Mouse (Mus musculus) hindbrain, embryonic 15.5 days (tissue): ENCODE measurements around the gene Gna13. TPM values are rescaled to one million over a fixed set of nuclear protein-coding genes. Genes with fewer than 3 reads are reported as not detected.

Experiments used
- ATAC-seq: fragments of 200-750 bp; cut with Nextera tagmentation; 2 replicates; pipeline ENCODE4 v1.8.0; 2017; ENCODE audit warnings: low read depth, moderate number of reproducible peaks, moderate TSS enrichment; ENCODE audit not compliant: low FRiP score
- H3K27ac ChIP-seq: fragments of 300-500 bp; sonication (generic); replicated peaks from 2 replicates; pipeline ENCODE4 v1.5.1; 2015; ENCODE audit warnings: mild to moderate bottlenecking, inconsistent platforms
- H3K27me3 ChIP-seq: fragments of 300-500 bp; sonication (generic); 2 replicates; pipeline ENCODE4 v1.6.1; 2015; ENCODE audit warnings: control low read depth, inconsistent platforms
- H3K36me3 ChIP-seq: fragments of 300-500 bp; sonication (generic); 2 replicates; pipeline ENCODE4 v1.6.1; 2015; ENCODE audit warnings: control low read depth, inconsistent platforms
- H3K4me1 ChIP-seq: fragments of 300-500 bp; sonication (generic); replicated peaks from 2 replicates; pipeline ENCODE4 v1.6.1; 2015; ENCODE audit warnings: control low read depth, inconsistent platforms
- H3K4me2 ChIP-seq: fragments of 300-500 bp; sonication (generic); 2 replicates; pipeline ENCODE4 v1.6.1; 2015; ENCODE audit warnings: moderate library complexity, mild to moderate bottlenecking, inconsistent platforms
- H3K4me3 ChIP-seq: fragments of 300-500 bp; sonication (generic); 2 replicates; pipeline ENCODE4 v1.5.1; 2015; ENCODE audit warnings: mild to moderate bottlenecking, inconsistent platforms
- H3K9ac ChIP-seq: fragments of 300-500 bp; sonication (generic); 2 replicates; pipeline ENCODE4 v1.6.1; 2015; ENCODE audit warnings: inconsistent platforms
- H3K9me3 ChIP-seq: fragments of 300-500 bp; sonication (generic); 2 replicates; pipeline ENCODE4 v1.6.1; 2016; ENCODE audit warnings: control low read depth, inconsistent platforms
- WGBS: fragments of 180-500 bp; shearing (Covaris S2); methylation state at CpG from one replicate; pipeline ENCODE4 v1.1.7; 2015; 5-methylcytosine and 5-hydroxymethylcytosine counted together
- polyA plus RNA-seq: library from polyadenylated mRNA; unstranded; fragments of >200 nt; fragmentation: Nextera tagmentation; extraction: Ambion mirVana; gene quantifications from 2 replicates; pipeline ENCODE4 v1.2.1, GENCODE M21; 2015

The Gna13 gene
- polyA plus RNA-seq, 1 experiment from 2014 or later = 19.4 TPM

DNA sequence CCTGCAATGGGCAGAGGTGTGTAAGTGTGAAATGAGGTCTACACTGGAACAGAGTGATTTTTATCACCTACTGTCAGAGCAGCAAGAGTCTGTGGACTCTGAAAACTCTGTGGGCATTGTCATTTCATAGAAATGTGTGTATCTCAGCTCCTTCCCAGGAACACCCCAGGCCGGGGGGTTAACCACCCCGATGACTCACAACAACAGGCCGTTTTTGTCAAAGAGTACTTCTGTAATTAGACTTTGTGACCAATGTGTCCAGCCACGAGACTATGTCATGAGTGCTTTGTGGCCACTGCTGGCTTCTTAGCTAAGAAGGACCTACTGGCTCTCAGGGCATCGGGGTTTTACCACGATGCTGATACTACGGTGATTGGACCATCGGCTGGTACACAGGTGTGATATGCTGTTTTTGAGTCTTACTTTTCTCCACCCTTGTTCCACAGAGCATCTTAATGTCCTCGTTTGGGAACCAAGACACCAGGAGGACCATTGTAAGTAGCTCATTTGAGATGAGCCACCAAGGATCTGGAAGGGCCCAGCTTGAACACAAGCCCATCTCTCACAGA is 54.9 kb downstream of the Gna13 start:
- H3K27me3 ChIP-seq = no peaks in the 10 kb centered on the region
- WGBS = 91% methylated on average over 9 of the region's 9 CpGs
- no peak overlapping the region for H3K9ac ChIP-seq
- no peak overlapping the region for H3K27ac ChIP-seq
- H3K4me2 ChIP-seq = no peak overlapping the region
- H3K4me1 ChIP-seq = no peaks in the 10 kb centered on the region
- H3K9me3 ChIP-seq = no peaks in the 10 kb centered on the region
- H3K36me3 ChIP-seq = no peaks in the 10 kb centered on the region
- ATAC-seq = no peak
- H3K4me3 ChIP-seq = no peak overlapping the region

DNA sequence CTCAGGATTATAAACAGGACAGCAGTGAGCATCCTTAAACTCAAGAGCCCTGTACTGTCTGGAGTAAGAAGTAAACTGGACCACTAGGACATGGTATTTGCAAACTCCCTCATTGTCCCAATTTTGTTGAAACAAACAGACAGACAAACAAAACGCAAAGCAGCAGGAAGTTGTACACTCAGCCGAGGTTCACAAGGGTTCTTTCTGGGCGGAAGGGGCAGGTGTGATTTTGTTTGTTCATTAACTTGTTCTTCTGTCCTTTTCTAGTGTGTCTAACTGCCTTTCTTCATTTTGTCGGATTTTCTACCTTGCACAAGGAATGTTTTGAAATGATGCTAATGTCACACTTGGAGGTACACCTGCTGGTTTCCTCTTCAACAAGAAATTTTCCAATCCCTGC is 56.8 kb downstream of the Gna13 start:
- H3K4me2 ChIP-seq = no peak overlapping the region
- H3K36me3 ChIP-seq = no peaks in the 10 kb centered on the region
- no peak for ATAC-seq
- 59% methylated on average over 4 of the region's 4 CpGs for WGBS
- H3K4me1 ChIP-seq = no peaks in the 10 kb centered on the region
- H3K4me3 ChIP-seq = no peak overlapping the region
- no peak overlapping the region for H3K27ac ChIP-seq
- H3K27me3 ChIP-seq = no peaks in the 10 kb centered on the region
- H3K9me3 ChIP-seq = no peaks in the 10 kb centered on the region
- no peak overlapping the region for H3K9ac ChIP-seq

DNA sequence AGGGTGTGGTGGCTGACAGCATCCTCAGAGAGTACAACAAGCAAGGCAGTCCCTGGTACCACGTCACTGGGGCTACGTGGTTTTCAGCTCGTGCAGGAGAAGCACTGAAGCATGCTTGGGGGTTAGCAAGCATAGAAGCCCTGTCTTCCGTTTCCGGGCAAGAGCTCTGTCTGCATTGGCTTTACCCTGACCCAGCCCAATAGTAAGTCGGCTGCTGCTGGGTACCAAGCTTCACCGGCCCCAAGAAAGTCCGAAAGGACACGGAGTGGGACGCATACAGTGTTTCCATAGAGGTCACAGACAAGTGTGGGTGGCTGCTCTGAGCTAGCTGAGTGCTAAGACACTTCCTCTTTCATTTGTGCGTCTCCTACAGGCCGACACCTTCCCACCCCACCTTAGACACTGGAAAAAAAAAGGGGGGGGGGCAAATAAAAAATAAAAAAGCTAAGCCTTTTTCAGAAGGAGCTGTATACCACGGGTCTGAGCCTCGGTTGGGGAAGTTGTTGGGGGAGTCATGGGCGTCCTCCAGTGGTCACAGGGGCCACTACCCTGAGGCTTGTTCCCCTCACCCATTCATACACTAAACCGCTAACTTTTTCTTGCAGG is 57.4 kb downstream of the Gna13 start:
- WGBS = 54% methylated on average over 16 of the region's 16 CpGs
- 0 out of 2 replicates have a peak, but pooled peaks cover under 1% of the 10 kb centered on the region for H3K4me1 ChIP-seq
- no peak overlapping the region for H3K27ac ChIP-seq
- H3K4me3 ChIP-seq = no peak overlapping the region
- no peaks in the 10 kb centered on the region for H3K36me3 ChIP-seq
- H3K27me3 ChIP-seq = no peaks in the 10 kb centered on the region
- ATAC-seq = no peak
- H3K9me3 ChIP-seq = no peaks in the 10 kb centered on the region
- H3K9ac ChIP-seq = no peak overlapping the region
- H3K4me2 ChIP-seq = no peak overlapping the region

DNA sequence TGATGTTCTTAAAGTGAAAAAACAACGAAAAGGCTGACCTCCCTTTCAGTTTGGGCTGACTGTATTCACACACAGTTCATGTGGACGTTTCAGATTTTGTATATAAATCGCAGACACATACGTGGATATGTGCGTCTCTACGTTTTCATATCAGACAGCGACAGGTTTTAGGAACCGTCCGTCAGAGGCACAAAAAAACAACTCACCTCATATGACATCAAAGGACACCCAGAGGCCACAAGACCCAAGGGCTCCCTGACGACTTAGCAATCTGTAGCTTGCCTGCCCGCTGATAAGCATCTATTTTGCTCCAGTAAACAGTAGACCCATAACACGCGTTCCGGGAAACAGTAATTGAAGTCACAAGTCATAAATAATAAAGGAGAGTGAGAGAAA is 57.9 kb downstream of the Gna13 start:
- no peak overlapping the region for H3K4me2 ChIP-seq
- no peaks in the 10 kb centered on the region for H3K9me3 ChIP-seq
- H3K27ac ChIP-seq = no peak overlapping the region
- no peaks in the 10 kb centered on the region for H3K36me3 ChIP-seq
- H3K4me1 ChIP-seq = 0 out of 2 replicates have a peak, but pooled peaks cover 4% of the 10 kb centered on the region
- no peak overlapping the region for H3K4me3 ChIP-seq
- WGBS = 85% methylated on average over 14 of the region's 14 CpGs
- H3K27me3 ChIP-seq = no peaks in the 10 kb centered on the region
- ATAC-seq = no peak
- H3K9ac ChIP-seq = no peak overlapping the region

DNA sequence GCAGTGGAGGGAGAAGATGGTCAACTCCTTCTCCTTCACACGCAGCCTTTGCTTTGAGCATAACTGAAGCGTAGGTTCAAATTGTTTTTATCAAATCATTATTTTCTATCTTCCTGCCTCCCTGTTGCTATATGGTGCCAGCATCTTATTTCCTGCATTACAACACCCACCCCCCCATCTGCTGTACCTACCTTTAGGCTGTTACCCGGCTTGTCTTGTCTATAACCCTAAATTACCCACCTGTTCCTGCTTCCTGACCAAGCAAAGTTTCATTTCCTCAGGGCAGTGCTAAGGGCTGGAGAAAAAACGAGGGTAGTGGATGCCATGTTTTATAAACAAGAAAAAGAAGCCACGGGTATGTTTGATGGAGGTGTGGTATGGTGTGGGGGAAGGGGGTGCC is 58.6 kb downstream of the Gna13 start:
- no peak overlapping the region for H3K9ac ChIP-seq
- H3K27ac ChIP-seq = no peak overlapping the region
- no peaks in the 10 kb centered on the region for H3K9me3 ChIP-seq
- no peak for ATAC-seq
- no peaks in the 10 kb centered on the region for H3K36me3 ChIP-seq
- 77% methylated on average over 5 of the region's 5 CpGs for WGBS
- H3K4me1 ChIP-seq = 0 out of 2 replicates have a peak, but pooled peaks cover 4% of the 10 kb centered on the region
- H3K4me2 ChIP-seq = no peak overlapping the region
- no peak overlapping the region for H3K4me3 ChIP-seq
- H3K27me3 ChIP-seq = no peaks in the 10 kb centered on the region

DNA sequence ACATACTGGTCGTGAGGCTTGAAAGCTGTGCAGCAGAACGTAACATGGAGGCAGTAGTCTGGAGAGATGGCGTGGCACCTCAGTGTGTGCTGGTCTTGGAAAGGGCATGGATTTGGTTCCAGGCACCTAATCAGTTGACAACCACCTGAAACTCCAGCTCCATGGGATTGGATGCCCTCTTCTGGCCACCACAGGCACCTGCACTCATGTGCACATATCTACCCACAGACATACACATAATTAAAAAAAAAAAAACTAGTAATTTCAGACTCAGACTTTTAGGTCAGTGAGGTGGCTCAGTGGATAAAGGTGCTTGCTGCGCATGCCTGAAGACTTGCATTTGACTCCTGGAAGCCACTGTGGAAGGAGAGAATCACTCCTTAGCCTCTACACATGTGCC is 59.6 kb downstream of the Gna13 start:
- no peaks in the 10 kb centered on the region for H3K9me3 ChIP-seq
- H3K4me1 ChIP-seq = peaks cover 11% of the 10 kb centered on the region
- H3K9ac ChIP-seq = no peak overlapping the region
- no peak overlapping the region for H3K27ac ChIP-seq
- H3K4me3 ChIP-seq = no peak overlapping the region
- H3K4me2 ChIP-seq = no peak overlapping the region
- H3K27me3 ChIP-seq = no peaks in the 10 kb centered on the region
- 98% methylated on average over 4 of the region's 4 CpGs for WGBS
- ATAC-seq = no peak
- H3K36me3 ChIP-seq = no peaks in the 10 kb centered on the region

DNA sequence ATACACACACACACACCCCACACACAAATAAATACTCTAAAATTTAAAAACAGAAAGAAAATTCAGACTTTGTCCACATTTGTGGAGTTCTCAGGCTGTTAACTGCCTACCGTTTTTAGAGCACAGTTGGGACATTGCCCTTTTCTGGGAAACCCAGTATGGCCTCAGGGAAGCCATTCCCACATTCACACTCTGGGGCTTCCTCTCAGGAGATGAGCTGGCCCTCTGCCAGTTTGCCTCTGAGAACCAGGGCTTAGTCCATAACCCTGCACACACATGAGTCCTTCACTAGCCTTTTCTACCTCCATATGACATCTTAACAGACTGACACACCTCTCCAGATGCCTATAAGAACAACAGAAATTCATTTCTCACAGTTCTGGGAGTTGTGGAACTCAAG is 60.7 kb downstream of the Gna13 start:
- Histone ChIP-seq H3K9ac (no peak overlapping the region), H3K4me3 (no peak overlapping the region), H3K27ac (no peak overlapping the region), H3K4me2 (no peak overlapping the region), H3K9me3 (no peaks in the 10 kb centered on the region), H3K27me3 (no peaks in the 10 kb centered on the region), H3K4me1 (peaks cover 13% of the 10 kb centered on the region), H3K36me3 (no peaks in the 10 kb centered on the region)
- WGBS = 72% methylated on average over 1 of the region's 1 CpGs
- ATAC-seq = no peak

DNA sequence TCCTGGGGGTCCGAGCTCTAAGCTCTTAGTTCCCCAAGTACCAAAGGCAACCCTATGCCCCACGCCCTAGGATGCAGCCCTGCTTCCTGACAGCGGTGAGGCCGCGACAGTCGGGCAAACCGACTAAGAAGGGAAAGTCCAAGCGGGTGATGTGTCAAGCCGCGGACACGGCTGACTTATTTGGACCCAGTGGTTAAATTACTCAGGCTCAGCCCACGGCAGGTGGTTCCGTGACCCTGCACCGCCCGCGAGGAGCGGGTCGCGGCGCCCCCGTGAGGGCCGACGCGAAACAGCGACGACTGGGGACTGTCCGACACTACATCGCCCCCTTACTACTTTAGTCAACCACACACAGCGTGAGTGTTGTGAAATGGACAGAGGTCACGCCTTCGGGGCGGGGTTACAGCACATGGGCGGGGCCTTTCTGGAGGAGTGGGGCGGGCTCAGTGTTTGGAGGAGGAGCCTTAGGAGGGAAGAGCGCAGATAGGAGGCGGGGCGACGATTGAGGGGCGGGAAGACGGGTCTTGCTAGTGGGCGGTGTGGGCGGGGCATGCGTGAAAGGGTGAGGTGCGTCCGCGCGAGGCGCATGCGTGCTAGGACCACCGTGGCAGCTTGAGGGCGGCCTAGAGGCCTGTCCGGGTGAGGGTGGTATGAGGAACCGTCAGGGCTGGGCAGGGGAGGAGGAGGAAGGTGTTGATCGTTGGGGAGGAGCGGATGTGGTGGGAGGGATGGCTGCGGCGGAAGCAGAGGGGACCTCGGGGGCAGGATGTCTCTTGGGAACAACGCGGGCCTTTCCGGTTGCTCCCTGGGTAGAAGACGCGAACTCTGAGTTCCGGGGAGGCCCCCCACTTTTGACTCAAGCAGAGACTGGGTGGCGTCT is 63.0 kb downstream of the Gna13 start, which contains the start of gene Amz2:
Gene Amz2, plus strand, starts transcription at position 555 of the 880 bp plus-strand sequence.
- Histone ChIP-seq H3K27me3 (no peaks in the 10 kb centered on the region), H3K9ac (peak within 1 kb of the TSS; percentile 83), H3K4me2 (peak within 1 kb of the TSS; percentile 66), H3K27ac (peak within 1 kb of the TSS; percentile 85), H3K4me1 (peaks cover 13% of the 10 kb centered on the region), H3K9me3 (no peaks in the 10 kb centered on the region), H3K4me3 (peak within 1 kb of the TSS; percentile 76), H3K36me3 (peaks cover 22% of the 10 kb centered on the region)
- ATAC-seq = peak; percentile 96
- WGBS = under 1% methylated on average over 65 of the region's 65 CpGs

DNA sequence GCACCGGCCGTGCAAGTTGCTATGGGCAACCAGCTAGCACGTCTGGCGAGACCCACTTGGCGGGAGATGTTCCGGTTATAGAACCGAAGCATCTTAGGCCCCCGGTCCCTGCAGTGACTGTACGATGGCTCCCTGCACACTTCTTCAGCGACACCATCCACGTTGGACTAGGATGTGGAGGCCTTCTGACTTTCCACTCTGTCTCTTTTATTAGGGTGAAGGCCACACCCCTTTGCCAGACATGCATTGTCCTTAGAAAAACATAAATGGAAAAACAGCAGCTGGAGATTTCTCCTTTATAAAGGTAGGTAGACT is 63.6 kb downstream of the Gna13 start:
- H3K36me3 ChIP-seq = peaks cover 22% of the 10 kb centered on the region
- peaks cover 13% of the 10 kb centered on the region for H3K4me1 ChIP-seq
- no peak; the same call in 1 of the 2 replicates for ATAC-seq
- H3K27ac ChIP-seq = peak overlapping the region; percentile 85
- peak overlapping the region; percentile 66 for H3K4me2 ChIP-seq
- peak overlapping the region; percentile 83 for H3K9ac ChIP-seq
- H3K4me3 ChIP-seq = peak overlapping the region; percentile 76
- H3K27me3 ChIP-seq = no peaks in the 10 kb centered on the region
- H3K9me3 ChIP-seq = no peaks in the 10 kb centered on the region
- 0% methylated on average over 11 of the region's 11 CpGs for WGBS

DNA sequence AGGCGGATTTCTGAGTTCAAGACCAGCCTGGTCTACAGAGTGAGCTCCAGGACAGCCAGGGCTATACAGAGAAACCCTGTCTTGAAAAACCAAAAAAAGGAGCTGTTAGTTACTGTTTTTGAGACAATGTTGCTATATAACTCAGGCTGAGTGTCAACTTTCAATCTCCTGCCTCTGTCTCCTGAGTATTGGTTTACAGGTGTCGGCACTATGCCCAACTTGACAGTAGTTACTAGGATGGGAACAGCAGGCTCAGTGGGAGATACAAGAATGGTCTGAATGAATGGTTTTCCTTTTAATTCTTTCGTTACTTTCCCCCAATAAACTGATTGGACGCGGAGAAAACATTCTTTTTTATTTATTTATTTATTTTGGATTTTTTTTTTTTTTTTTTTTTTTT is 64.7 kb downstream of the Gna13 start:
- no peak for ATAC-seq
- 92% methylated on average over 5 of the region's 5 CpGs for WGBS
- H3K9ac ChIP-seq = no peak overlapping the region
- peaks cover 22% of the 10 kb centered on the region for H3K36me3 ChIP-seq
- H3K4me2 ChIP-seq = peak overlapping the region; percentile 66
- peaks cover 17% of the 10 kb centered on the region for H3K4me1 ChIP-seq
- H3K9me3 ChIP-seq = no peaks in the 10 kb centered on the region
- peak overlapping the region; percentile 76; the same call in 1 of the 2 replicates for H3K4me3 ChIP-seq
- H3K27ac ChIP-seq = no peak overlapping the region
- H3K27me3 ChIP-seq = no peaks in the 10 kb centered on the region

DNA sequence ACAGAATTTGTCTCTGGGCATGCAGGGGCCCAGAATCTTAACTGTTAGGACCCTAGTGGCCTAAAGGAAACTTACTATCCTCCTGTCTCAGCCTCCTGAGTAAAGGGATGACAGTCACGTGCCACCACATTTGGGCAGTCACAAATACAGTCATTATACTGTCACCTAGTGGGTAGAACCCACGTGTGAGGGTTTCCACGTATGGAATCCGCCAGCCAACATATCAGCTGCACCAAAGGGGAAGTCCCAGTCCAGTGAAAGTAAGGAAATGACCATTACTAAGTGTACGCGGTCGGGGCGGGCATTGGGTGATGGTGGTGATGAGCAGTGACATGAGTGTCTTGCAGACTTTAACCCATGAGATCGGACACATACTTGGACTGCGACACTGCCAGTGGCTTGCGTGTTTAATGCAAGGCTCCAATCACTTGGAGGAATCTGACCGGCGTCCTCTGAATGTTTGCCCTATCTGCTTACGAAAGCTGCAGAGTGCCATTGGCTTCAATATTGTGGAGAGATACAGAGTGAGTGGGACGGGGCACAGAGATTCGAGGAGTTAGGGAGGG is 71.7 kb downstream of the Gna13 start:
- Histone ChIP-seq H3K27ac (no peak overlapping the region), H3K9me3 (no peaks in the 10 kb centered on the region), H3K4me3 (no peak overlapping the region), H3K36me3 (peaks cover 54% of the 10 kb centered on the region), H3K4me2 (no peak overlapping the region), H3K27me3 (no peaks in the 10 kb centered on the region), H3K9ac (no peak overlapping the region), H3K4me1 (0 out of 2 replicates have a peak, but pooled peaks cover 4% of the 10 kb centered on the region)
- no peak for ATAC-seq
- 96% methylated on average over 16 of the region's 16 CpGs for WGBS

DNA sequence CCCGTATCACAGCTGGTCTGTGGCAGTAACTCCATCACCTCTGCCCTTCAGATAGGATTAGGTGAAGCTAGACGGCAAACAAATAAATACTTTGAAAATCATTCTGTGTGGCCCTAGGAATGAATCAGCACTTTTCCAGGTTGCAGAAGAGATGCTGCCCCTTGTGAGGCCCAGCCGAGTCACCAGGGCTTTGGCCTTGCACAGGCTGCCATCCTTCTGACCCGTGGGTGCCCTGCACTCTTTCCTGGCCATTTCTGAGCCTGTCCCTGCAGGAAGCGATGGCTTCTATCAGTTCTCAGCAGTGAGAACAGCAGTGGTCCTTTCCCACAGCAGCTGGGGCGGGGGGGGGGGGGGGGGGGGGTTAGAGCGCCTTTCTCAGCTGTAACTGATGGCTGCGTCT is 74.3 kb downstream of the Gna13 start:
- no peak overlapping the region for H3K27ac ChIP-seq
- no peaks in the 10 kb centered on the region for H3K27me3 ChIP-seq
- peaks cover 8% of the 10 kb centered on the region for H3K4me1 ChIP-seq
- H3K4me2 ChIP-seq = no peak overlapping the region
- H3K9me3 ChIP-seq = no peaks in the 10 kb centered on the region
- peaks cover 41% of the 10 kb centered on the region for H3K36me3 ChIP-seq
- ATAC-seq = no peak
- WGBS = 72% methylated on average over 7 of the region's 8 CpGs
- H3K4me3 ChIP-seq = no peak overlapping the region
- H3K9ac ChIP-seq = no peak overlapping the region
